Mouse (Mus musculus) midbrain, embryonic 11.5 days (tissue): ENCODE measurements at regions not wholly inside any gene's neighbourhood (a gene's known extent, or its start where the extent isn't known, plus 50 kb on each side); places are given as distances from the start of the nearest gene placed in this dataset.

Source experiments
- ATAC-seq: fragments of 200-750 bp; cut with Nextera tagmentation; 2 replicates; pipeline ENCODE4 v1.8.0; 2017; ENCODE audit warnings: moderate TSS enrichment, moderate library complexity; ENCODE audit not compliant: low FRiP score
- DNase-seq: peaks from one replicate; pipeline ENCODE4 v3.0.0; 2015; ENCODE audit warnings: low spot score; ENCODE audit errors: missing footprints
- H3K27ac ChIP-seq: fragments of 300-500 bp; sonication (generic); 2 replicates; pipeline ENCODE4 v1.5.1; 2014; ENCODE audit warnings: low read depth, low read length
- H3K27me3 ChIP-seq: fragments of 300-500 bp; sonication (generic); 2 replicates; pipeline ENCODE4 v1.6.1; 2014; ENCODE audit warnings: mild to moderate bottlenecking, low read length, moderate library complexity, mixed read lengths; ENCODE audit not compliant: control insufficient read depth, insufficient read depth
- H3K36me3 ChIP-seq: fragments of 300-500 bp; sonication (generic); 2 replicates; pipeline ENCODE4 v1.6.1; 2014; ENCODE audit warnings: mild to moderate bottlenecking, low read length, moderate library complexity, mixed read lengths; ENCODE audit not compliant: control insufficient read depth, insufficient read depth
- H3K4me1 ChIP-seq: fragments of 300-500 bp; sonication (generic); 2 replicates; pipeline ENCODE4 v1.6.1; 2014; ENCODE audit warnings: low read length; ENCODE audit not compliant: control insufficient read depth, insufficient read depth
- H3K4me2 ChIP-seq: fragments of 300-500 bp; sonication (generic); 2 replicates; pipeline ENCODE4 v1.6.1; 2014; ENCODE audit warnings: mild to moderate bottlenecking, moderate library complexity
- H3K4me3 ChIP-seq: fragments of 300-500 bp; sonication (generic); 2 replicates; pipeline ENCODE4 v1.5.1; 2014; ENCODE audit warnings: low read depth, low read length
- H3K9ac ChIP-seq: fragments of 300-500 bp; sonication (generic); 2 replicates; pipeline ENCODE4 v1.6.1; 2014; ENCODE audit warnings: low read length
- H3K9me3 ChIP-seq: fragments of 300-500 bp; sonication (generic); 2 replicates; pipeline ENCODE4 v1.6.1; 2016; ENCODE audit warnings: low read length; ENCODE audit not compliant: control insufficient read depth
- WGBS: fragments of 180-500 bp; shearing (Covaris S2); extraction: QIAGEN DNeasy Blood & Tissue Kit; methylation state at CpG from one replicate; pipeline ENCODE4 v1.1.7; 2014; 5-methylcytosine and 5-hydroxymethylcytosine counted together

DNA sequence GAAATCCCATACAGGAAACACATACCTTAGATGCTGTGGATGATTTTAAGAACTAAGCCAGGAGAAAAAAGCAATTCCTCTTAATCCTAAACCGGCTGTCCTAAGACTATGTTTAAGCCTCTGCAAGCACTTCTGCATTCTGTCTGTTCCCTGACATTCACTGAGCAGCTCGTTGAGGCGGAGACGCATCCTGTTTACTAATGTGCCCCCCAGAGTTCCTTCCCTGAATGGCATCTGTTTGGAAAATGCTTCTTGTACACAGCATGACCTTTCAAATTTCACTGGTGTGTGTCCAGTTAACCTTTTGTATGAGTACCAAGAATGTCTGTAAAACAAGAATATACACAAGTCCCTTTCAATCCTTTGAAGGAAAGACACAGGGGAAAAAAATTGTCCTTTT, 73.4 kb upstream of the Zdhhc17 start:
- WGBS: 28% methylated on average over 4 of the region's 4 CpGs
- DNase-seq (no peak), ATAC-seq (no peak)

DNA sequence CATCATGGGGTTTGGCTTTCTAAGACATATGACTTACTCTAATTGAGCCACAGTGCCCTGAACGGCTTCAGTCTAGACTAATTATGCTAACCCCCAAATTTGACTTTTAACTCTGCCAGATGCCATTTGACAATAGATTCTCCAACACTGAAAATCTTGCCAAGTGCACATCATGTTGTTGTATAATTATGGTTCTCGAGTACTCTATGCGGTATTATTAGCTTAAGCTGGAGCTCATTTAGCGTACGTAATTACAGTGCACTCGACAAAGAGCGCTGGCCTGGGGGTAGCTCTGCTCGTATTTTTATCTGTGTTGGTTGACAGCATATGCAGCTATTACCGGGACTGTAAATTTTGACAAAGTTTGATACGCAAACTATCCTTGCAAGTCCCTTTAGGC, 70.4 kb upstream of the Zdhhc17 start:
- Histone ChIP-seq H3K4me3 (no peak overlapping the region), H3K9ac (no peak overlapping the region), H3K9me3 (no peaks in the 10 kb centered on the region), H3K4me2 (no peak overlapping the region), H3K4me1 (no peaks in the 10 kb centered on the region), H3K36me3 (no peaks in the 10 kb centered on the region), H3K27me3 (no peaks in the 10 kb centered on the region), H3K27ac (no peak overlapping the region)
- DNase-seq: no peak
- 87% methylated on average over 10 of the region's 10 CpGs for WGBS
- ATAC-seq: no peak

More for the DNA sequence above, 73.4 kb upstream of the Zdhhc17 start:
- Histone ChIP-seq H3K9ac (no peak overlapping the region), H3K27ac (no peak overlapping the region), H3K4me3 (no peak overlapping the region), H3K36me3 (no peaks in the 10 kb centered on the region), H3K9me3 (no peaks in the 10 kb centered on the region), H3K4me2 (no peak overlapping the region), H3K27me3 (no peaks in the 10 kb centered on the region), H3K4me1 (no peaks in the 10 kb centered on the region)

GRCm38 (mm10) chr10:111079051-111079450, 69.1 kb upstream of the Zdhhc17 start:
- H3K27ac ChIP-seq: no peak overlapping the region
- no peaks in the 10 kb centered on the region for H3K36me3 ChIP-seq
- H3K27me3 ChIP-seq: peaks cover 3% of the 10 kb centered on the region; the same call in 1 of the 2 replicates
- whole genome bisulfite sequencing: 86% methylated on average over 6 of the region's 6 CpGs
- H3K4me3 ChIP-seq: no peak overlapping the region
- DNase-seq (no peak), ATAC-seq (no peak)
- no peaks in the 10 kb centered on the region for H3K4me1 ChIP-seq
- no peaks in the 10 kb centered on the region for H3K9me3 ChIP-seq
- no peak overlapping the region for H3K4me2 ChIP-seq
- H3K9ac ChIP-seq: no peak overlapping the region

- Histone ChIP-seq H3K9ac (no peak overlapping the region), H3K4me3 (no peak overlapping the region), H3K27me3 (peaks cover 3% of the 10 kb centered on the region; the same call in 1 of the 2 replicates), H3K9me3 (no peaks in the 10 kb centered on the region), H3K4me1 (peaks cover 11% of the 10 kb centered on the region), H3K4me2 (no peak overlapping the region), H3K27ac (no peak overlapping the region), H3K36me3 (no peaks in the 10 kb centered on the region)
- no peak for ATAC-seq
- 89% methylated on average over 4 of the region's 4 CpGs for WGBS
- no peak for DNase-seq
These were observed 67.7 kb upstream of the Zdhhc17 start for GRCm38 (mm10) chr10:111077632-111078031.

GRCm38 (mm10) chr10:111073851-111074430, 64.0 kb upstream of the Zdhhc17 start:
- Histone ChIP-seq H3K9ac (no peak overlapping the region), H3K27ac (no peak overlapping the region; the same call in 1 of the 2 replicates), H3K4me1 (peaks cover 17% of the 10 kb centered on the region), H3K27me3 (peaks cover 3% of the 10 kb centered on the region; the same call in 1 of the 2 replicates), H3K4me2 (no peak overlapping the region), H3K4me3 (no peak overlapping the region), H3K36me3 (no peaks in the 10 kb centered on the region), H3K9me3 (no peaks in the 10 kb centered on the region)
- DNase-seq: no peak
- 73% methylated on average over 5 of the region's 5 CpGs for WGBS
- no peak for ATAC-seq

GRCm38 (mm10) chr10:111073262-111073661, 63.3 kb upstream of the Zdhhc17 start:
- Histone ChIP-seq H3K36me3 (no peaks in the 10 kb centered on the region), H3K27ac (no peak overlapping the region), H3K9ac (no peak overlapping the region), H3K9me3 (no peaks in the 10 kb centered on the region), H3K4me2 (peak overlapping the region; percentile 19; the same call in 1 of the 2 replicates), H3K27me3 (peaks cover 3% of the 10 kb centered on the region; the same call in 1 of the 2 replicates), H3K4me1 (peaks cover 17% of the 10 kb centered on the region), H3K4me3 (no peak overlapping the region)
- WGBS: 21% methylated on average over 14 of the region's 14 CpGs
- ATAC-seq (peak; percentile 75; the same call in 1 of the 2 replicates), DNase-seq (no peak)

- peaks cover 17% of the 10 kb centered on the region for H3K4me1 ChIP-seq
- no peaks in the 10 kb centered on the region for H3K9me3 ChIP-seq
- no peaks in the 10 kb centered on the region for H3K36me3 ChIP-seq
- no peak overlapping the region for H3K9ac ChIP-seq
- 0 out of 2 replicates have a peak, but pooled peaks have one; percentile 53 for ATAC-seq
- peaks cover 3% of the 10 kb centered on the region; the same call in 1 of the 2 replicates for H3K27me3 ChIP-seq
- DNase-seq: no peak
- H3K4me3 ChIP-seq: no peak overlapping the region
- WGBS: 44% methylated on average over 2 of the region's 2 CpGs
- H3K4me2 ChIP-seq: no peak overlapping the region
- H3K27ac ChIP-seq: no peak overlapping the region
These were observed 62.6 kb upstream of the Zdhhc17 start for GRCm38 (mm10) chr10:111072554-111072909.

DNA sequence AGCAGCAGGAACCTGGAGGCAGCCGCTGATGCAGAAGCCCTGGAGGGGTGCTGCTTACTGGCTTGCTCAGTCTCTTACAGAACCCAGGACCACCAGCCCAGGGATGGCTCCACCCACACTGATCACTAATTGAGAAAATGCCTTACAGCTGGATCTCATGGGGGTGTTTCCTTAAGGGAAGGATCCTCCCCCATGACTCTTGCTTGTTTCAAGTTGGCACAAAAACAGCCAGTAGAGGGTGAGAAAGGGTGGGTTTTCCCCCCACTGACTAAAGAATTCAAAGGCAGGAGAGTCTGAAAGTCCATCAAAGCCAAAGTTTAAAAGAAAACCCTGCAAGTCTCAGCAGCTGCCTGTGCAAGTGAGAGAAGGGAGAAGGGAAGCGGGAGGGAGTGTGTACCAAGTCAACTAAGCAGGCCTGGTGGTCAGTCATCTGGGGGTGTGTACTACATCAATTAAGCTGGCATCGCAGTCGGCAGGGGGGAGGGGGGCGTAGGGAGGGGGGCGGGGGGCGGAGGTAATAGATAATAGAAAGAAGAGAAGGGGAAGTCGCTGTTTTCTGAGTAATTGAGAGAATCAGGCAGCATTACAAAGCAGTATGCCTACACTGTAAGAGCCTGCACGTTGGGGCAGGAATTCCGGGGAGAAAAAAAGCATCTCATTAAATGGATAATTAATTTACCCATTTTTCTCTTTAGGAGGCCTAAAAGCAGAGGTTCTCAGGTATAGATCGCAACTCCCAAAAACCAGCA, 62.0 kb upstream of the Zdhhc17 start:
- 12% methylated on average over 9 of the region's 11 CpGs for WGBS
- Histone ChIP-seq H3K4me3 (no peak overlapping the region), H3K9me3 (no peaks in the 10 kb centered on the region), H3K27me3 (peaks cover 3% of the 10 kb centered on the region; the same call in 1 of the 2 replicates), H3K4me1 (peaks cover 17% of the 10 kb centered on the region), H3K4me2 (no peak overlapping the region), H3K27ac (no peak overlapping the region), H3K9ac (no peak overlapping the region), H3K36me3 (no peaks in the 10 kb centered on the region)
- ATAC-seq: peak; percentile 70
- DNase-seq: no peak

- Histone ChIP-seq H3K9me3 (no peaks in the 10 kb centered on the region), H3K9ac (no peak overlapping the region), H3K27ac (no peak overlapping the region), H3K27me3 (no peaks in the 10 kb centered on the region; the same call in 1 of the 2 replicates), H3K4me1 (no peaks in the 10 kb centered on the region), H3K4me3 (no peak overlapping the region), H3K4me2 (no peak overlapping the region), H3K36me3 (no peaks in the 10 kb centered on the region)
- 88% methylated on average over 11 of the region's 11 CpGs for WGBS
- ATAC-seq (no peak), DNase-seq (no peak)
These were observed 56.2 kb upstream of the Zdhhc17 start for GRCm38 (mm10) chr10:111066146-111066545.
